Mouse (Mus musculus) liver, adult 2 months (tissue): ENCODE measurements around the gene Slc25a13. TPM values are rescaled to one million over a fixed set of nuclear protein-coding genes. Genes with fewer than 3 reads are reported as not detected.

Source experiments
- DNase-seq: peaks from one replicate; pipeline ENCODE4 v3.0.0-alpha.2; 2011; ENCODE audit warnings: low read depth, low spot score; ENCODE audit errors: extremely low read depth
- H3K27ac ChIP-seq: fragments of 200-500 bp; replicated peaks from 2 replicates; pipeline ENCODE4 v1.5.1; 2012; ENCODE audit warnings: low read depth, mild to moderate bottlenecking, control low read depth, inconsistent platforms, low read length; ENCODE audit not compliant: insufficient read depth
- H3K27me3 ChIP-seq: fragments of 200-500 bp; 2 replicates; pipeline ENCODE4 v1.6.1; 2012; ENCODE audit warnings: mild to moderate bottlenecking, moderate library complexity, low read length, inconsistent platforms; ENCODE audit not compliant: control insufficient read depth, insufficient read depth
- H3K36me3 ChIP-seq: fragments of 200-500 bp; 2 replicates; pipeline ENCODE4 v1.6.1; 2012; ENCODE audit warnings: low read length, inconsistent platforms; ENCODE audit not compliant: control insufficient read depth, insufficient read depth
- H3K4me1 ChIP-seq: fragments of 200-500 bp; 2 replicates; pipeline ENCODE4 v1.6.1; 2011; ENCODE audit warnings: low read length; ENCODE audit not compliant: control insufficient read depth, insufficient read depth
- H3K4me3 ChIP-seq: fragments of 200-500 bp; 2 replicates; pipeline ENCODE4 v1.5.1; 2011; ENCODE audit warnings: low read depth, mild to moderate bottlenecking, control low read depth, low read length, moderate library complexity; ENCODE audit not compliant: insufficient read depth
- H3K79me2 ChIP-seq: fragments of 200-500 bp; 2 replicates; pipeline ENCODE4 v1.6.1; 2012; ENCODE audit warnings: inconsistent platforms, mild to moderate bottlenecking, low read length, moderate library complexity; ENCODE audit not compliant: control insufficient read depth, insufficient read depth
- H3K9ac ChIP-seq: fragments of 200-500 bp; 2 replicates; pipeline ENCODE4 v1.6.1; 2012; ENCODE audit warnings: low read depth, mild to moderate bottlenecking, control low read depth, inconsistent platforms, low read length
- CTCF ChIP-seq: fragments of 200-500 bp; IDR thresholded peaks from 2 replicates; pipeline ENCODE4 v1.5.1; 2011; ENCODE audit warnings: low read depth, low read length, control low read depth
- POLR2A ChIP-seq: fragments of 200-500 bp; IDR thresholded peaks from 2 replicates; pipeline ENCODE4 v1.6.1; 2011; ENCODE audit warnings: low read length, control low read depth; ENCODE audit not compliant: insufficient read depth; ENCODE audit errors: extremely low read depth
- WGBS: fragments of 180-500 bp; shearing (Covaris S2); methylation state at CpG from one replicate; pipeline ENCODE4 v1.1.7; 2018; 5-methylcytosine and 5-hydroxymethylcytosine counted together
- polyA plus RNA-seq: library from polyadenylated mRNA; depleted of rRNA; stranded (reverse); fragments of >200 nt; gene quantifications from 2 replicates; pipeline ENCODE4 v1.2.3, GENCODE M21; 2012
- total RNA-seq: library from RNA; depleted of rRNA; stranded (reverse); fragments of >200 nt; gene quantifications from 2 replicates; pipeline ENCODE4 v1.2.3, GENCODE M21; 2014

Gene Slc25a13
- total and polyA plus RNA-seq, 2 experiments: 53.5 to 232 TPM

GRCm38 (mm10) chr6:5991817-5992755 lies 224.9 kb downstream of the Slc25a13 start:
- Histone ChIP-seq H3K27ac (no peak overlapping the region), H3K4me1 (no peaks in the 10 kb centered on the region), H3K27me3 (no peaks in the 10 kb centered on the region), H3K79me2 (no peaks in the 10 kb centered on the region), H3K36me3 (no peaks in the 10 kb centered on the region), H3K9ac (no peak overlapping the region), H3K4me3 (no peak overlapping the region)
- WGBS: 46% methylated on average over 25 of the region's 25 CpGs
- DNase-seq: peak; percentile 78
- no peak for TF ChIP-seq CTCF
- TF ChIP-seq POLR2A: no peak

- no peaks in the 10 kb centered on the region for H3K79me2 ChIP-seq
- DNase-seq: no peak
- no peaks in the 10 kb centered on the region for H3K36me3 ChIP-seq
- TF ChIP-seq CTCF (no peak), POLR2A (no peak)
- no peak overlapping the region for H3K4me3 ChIP-seq
- no peak overlapping the region for H3K9ac ChIP-seq
- no peaks in the 10 kb centered on the region for H3K27me3 ChIP-seq
- no peak overlapping the region for H3K27ac ChIP-seq
- no peaks in the 10 kb centered on the region for H3K4me1 ChIP-seq
- 90% methylated on average over 6 of the region's 6 CpGs for WGBS
Measured at GRCm38 (mm10) chr6:5991243-5991642, 225.7 kb downstream of the Slc25a13 start.
